Mouse (Mus musculus) thymus, postnatal 0 days (tissue): ENCODE measurements around the gene Taar4. TPM values are rescaled to one million over a fixed set of nuclear protein-coding genes. Genes with fewer than 3 reads are reported as not detected.

Experiments
- DNase-seq: peaks from one replicate; pipeline ENCODE4 v3.0.0-alpha.2; 2015; ENCODE audit warnings: low spot score
- polyA plus RNA-seq: library from polyadenylated mRNA; unstranded; fragments of >200 nt; fragmentation: Nextera tagmentation; extraction: Ambion mirVana; gene quantifications from 2 replicates; pipeline ENCODE4 v1.2.1, GENCODE M21; 2015

The Taar4 gene
- polyA plus RNA-seq, 1 experiment from 2014 or later = not detected

GRCm38 (mm10) chr10:24007034-24007433, 46.7 kb downstream of the Taar4 start:
- DNase-seq = no peak

GRCm38 (mm10) chr10:24008143-24008542, 47.8 kb downstream of the Taar4 start:
- DNase-seq = no peak

Other genes starting within 250 kb of the Taar4 start
- gene Rps12, start 173.2 kb upstream of the Taar4 start, polyA plus RNA-seq = 326 and 332 TPM in 2 replicates
- 0.42 and 0.63 TPM in 2 replicates for gene Slc18b1, start 163.5 kb upstream of the Taar4 start, polyA plus RNA-seq
- gene Vnn3, start 109.0 kb upstream of the Taar4 start, polyA plus RNA-seq = 0.53 and 0.88 TPM in 2 replicates
- gene Vnn1, start 65.8 kb upstream of the Taar4 start, polyA plus RNA-seq = 0.07 and 0.15 TPM in 2 replicates
- not detected in 2 replicates for gene Taar1, start 40.1 kb upstream of the Taar4 start, polyA plus RNA-seq
- not detected in 2 replicates for gene Taar2, start 21.9 kb upstream of the Taar4 start, polyA plus RNA-seq
- gene Taar3, start 10.9 kb upstream of the Taar4 start, polyA plus RNA-seq = not detected in 2 replicates
- gene Taar5, start 10.2 kb downstream of the Taar4 start, polyA plus RNA-seq = not detected in 2 replicates
- not detected in 2 replicates for gene Taar6, start 25.2 kb downstream of the Taar4 start, polyA plus RNA-seq
- gene Taar7a, start 33.0 kb downstream of the Taar4 start, polyA plus RNA-seq = not detected in 2 replicates
- gene Taar7b, start 39.4 kb downstream of the Taar4 start, polyA plus RNA-seq = not detected in 2 replicates
- gene Taar7d, start 66.7 kb downstream of the Taar4 start, polyA plus RNA-seq = not detected in 2 replicates
- not detected in 2 replicates for gene Taar7e, start 77.1 kb downstream of the Taar4 start, polyA plus RNA-seq
- not detected in 2 replicates for gene Taar7f, start 89.0 kb downstream of the Taar4 start, polyA plus RNA-seq
- gene Taar8a, start 116.0 kb downstream of the Taar4 start, polyA plus RNA-seq = not detected in 2 replicates
- gene Taar8b, start 131.8 kb downstream of the Taar4 start, polyA plus RNA-seq = not detected in 2 replicates
- not detected in 2 replicates for gene Taar8c, start 141.4 kb downstream of the Taar4 start, polyA plus RNA-seq
- gene Taar9, start 149.0 kb downstream of the Taar4 start, polyA plus RNA-seq = not detected in 2 replicates
- 67.7 and 69.1 TPM in 2 replicates for gene Stx7, start 188.8 kb downstream of the Taar4 start, polyA plus RNA-seq